Mouse (Mus musculus) megakaryocyte, embryonic 14.5 days (primary cell): ENCODE measurements around the gene Ddt.

Source experiments
- FLI1 ChIP-seq: IDR thresholded peaks from 2 replicates; pipeline ENCODE4 v1.6.1; 2012; ENCODE audit warnings: low read length, inconsistent platforms, mixed read lengths
- GATA1 ChIP-seq: IDR thresholded peaks from 3 replicates; pipeline ENCODE4 v1.6.1; 2012; ENCODE audit warnings: mixed read lengths, low read length, inconsistent platforms, borderline replicate concordance

- TF ChIP-seq GATA1: no peak
- no peak for TF ChIP-seq FLI1
Measured at GRCm38 (mm10) chr10:75766856-75767255, 6.4 kb downstream of the Ddt start.
